Mouse (Mus musculus) thymus, postnatal 0 days (tissue): ENCODE measurements around the gene Kcnj3. TPM values are rescaled to one million over a fixed set of nuclear protein-coding genes. Genes with fewer than 3 reads are reported as not detected.
"Not testable (repeated sequence)": the region's sequence is repeated elsewhere in the genome, so short reads cannot be mapped to it uniquely, and the experiment has no call there.

Source experiments
- DNase-seq: peaks from one replicate; pipeline ENCODE4 v3.0.0-alpha.2; 2015; ENCODE audit warnings: low spot score
- polyA plus RNA-seq: library from polyadenylated mRNA; unstranded; fragments of >200 nt; fragmentation: Nextera tagmentation; extraction: Ambion mirVana; gene quantifications from 2 replicates; pipeline ENCODE4 v1.2.1, GENCODE M21; 2015

Gene Kcnj3
- 0.03 and 0.09 TPM in 2 replicates for polyA plus RNA-seq

GRCm38 (mm10) chr2:55435721-55436260 lies at the start of gene Kcnj3:
Gene Kcnj3 (plus strand): TSS chr2:55435970.
- no peak for DNase-seq

- no peak for DNase-seq
Observed at GRCm38 (mm10) chr2:55390330-55390989, 45.3 kb upstream of the Kcnj3 start.

GRCm38 (mm10) chr2:55405307-55405706 lies 30.5 kb upstream of the Kcnj3 start:
- DNase-seq, result no peak

- DNase-seq, result no peak
Observed at GRCm38 (mm10) chr2:55427633-55428032, 8.1 kb upstream of the Kcnj3 start.

- no peak for DNase-seq
Observed at GRCm38 (mm10) chr2:55432104-55432503, 3.7 kb upstream of the Kcnj3 start.

- DNase-seq, result no peak
Observed at GRCm38 (mm10) chr2:55436261-55437006, 664 bp downstream of the Kcnj3 start.

GRCm38 (mm10) chr2:55437007-55437949 lies 1.5 kb downstream of the Kcnj3 start:
- DNase-seq, result no peak

- DNase-seq, result no peak
Observed at GRCm38 (mm10) chr2:55437977-55438376, 2.2 kb downstream of the Kcnj3 start.

- no peak for DNase-seq
Observed at GRCm38 (mm10) chr2:55439211-55439610, 3.4 kb downstream of the Kcnj3 start.

GRCm38 (mm10) chr2:55442006-55442405 lies 6.2 kb downstream of the Kcnj3 start:
- DNase-seq, result no peak

GRCm38 (mm10) chr2:55447298-55447697 lies 11.5 kb downstream of the Kcnj3 start:
- no peak for DNase-seq

- no peak for DNase-seq
Observed at GRCm38 (mm10) chr2:55450774-55451173, 15.0 kb downstream of the Kcnj3 start.

- no peak for DNase-seq
Observed at GRCm38 (mm10) chr2:55459195-55459594, 23.4 kb downstream of the Kcnj3 start.

GRCm38 (mm10) chr2:55469141-55469540 lies 33.4 kb downstream of the Kcnj3 start:
- DNase-seq, result no peak

GRCm38 (mm10) chr2:55470006-55470405 lies 34.2 kb downstream of the Kcnj3 start:
- DNase-seq, result no peak

GRCm38 (mm10) chr2:55479511-55479910 lies 43.7 kb downstream of the Kcnj3 start:
- no peak for DNase-seq

GRCm38 (mm10) chr2:55479933-55480601 lies 44.3 kb downstream of the Kcnj3 start:
- no peak for DNase-seq

GRCm38 (mm10) chr2:55480602-55480965 lies 44.8 kb downstream of the Kcnj3 start:
- no peak for DNase-seq

- not testable (repeated sequence) for DNase-seq
Observed at GRCm38 (mm10) chr2:55485500-55486129, 49.8 kb downstream of the Kcnj3 start.
